Mouse (Mus musculus) neural tube, embryonic 14.5 days (tissue): ENCODE measurements around the gene Cul9. TPM values are rescaled to one million over a fixed set of nuclear protein-coding genes. Genes with fewer than 3 reads are reported as not detected.

Source experiments
- ATAC-seq: fragments of 200-750 bp; cut with Nextera tagmentation; 2 replicates; pipeline ENCODE4 v1.8.0; 2017; ENCODE audit warnings: low read depth, mild to moderate bottlenecking, moderate TSS enrichment, moderate library complexity
- H3K27ac ChIP-seq: fragments of 300-500 bp; sonication (generic); 2 replicates; pipeline ENCODE4 v1.5.1; 2014; ENCODE audit warnings: low read depth, mild to moderate bottlenecking, control low read depth, low read length, moderate library complexity, mixed read lengths
- H3K27me3 ChIP-seq: fragments of 300-500 bp; sonication (generic); 2 replicates; pipeline ENCODE4 v1.6.1; 2014; ENCODE audit warnings: low read length; ENCODE audit not compliant: control insufficient read depth, insufficient read depth
- H3K36me3 ChIP-seq: fragments of 300-500 bp; sonication (generic); 2 replicates; pipeline ENCODE4 v1.6.1; 2014; ENCODE audit warnings: low read length, mixed read lengths; ENCODE audit not compliant: control insufficient read depth, insufficient read depth
- H3K4me1 ChIP-seq: fragments of 300-500 bp; sonication (generic); 2 replicates; pipeline ENCODE4 v1.6.1; 2014; ENCODE audit warnings: low read length; ENCODE audit not compliant: control insufficient read depth, insufficient read depth
- H3K4me2 ChIP-seq: fragments of 300-500 bp; sonication (generic); 2 replicates; pipeline ENCODE4 v1.6.1; 2014; ENCODE audit warnings: mild to moderate bottlenecking, low read depth, low read length, control low read depth
- H3K4me3 ChIP-seq: fragments of 300-500 bp; sonication (generic); 2 replicates; pipeline ENCODE4 v1.5.1; 2014; ENCODE audit warnings: low read depth, low read length, control low read depth, mixed read lengths
- H3K9ac ChIP-seq: fragments of 300-500 bp; sonication (generic); replicated peaks from 2 replicates; pipeline ENCODE4 v1.6.1; 2014; ENCODE audit warnings: low read depth, mild to moderate bottlenecking, control low read depth, low read length, mixed read lengths
- H3K9me3 ChIP-seq: fragments of 300-500 bp; sonication (generic); 2 replicates; pipeline ENCODE4 v1.6.1; 2016; ENCODE audit warnings: low read length; ENCODE audit not compliant: control insufficient read depth
- WGBS: fragments of 180-500 bp; shearing (Covaris S2); extraction: QIAGEN DNeasy Blood & Tissue Kit; methylation state at CpG from one replicate; pipeline ENCODE4 v1.1.7; 2014; 5-methylcytosine and 5-hydroxymethylcytosine counted together
- polyA plus RNA-seq: library from polyadenylated mRNA; unstranded; fragments of >200 nt; fragmentation: Nextera tagmentation; extraction: Ambion mirVana; gene quantifications from 2 replicates; pipeline ENCODE4 v1.2.1, GENCODE M21; 2014

Cul9 gene
- polyA plus RNA-seq, 1 experiment from 2014 or later = 18.5 TPM

DNA sequence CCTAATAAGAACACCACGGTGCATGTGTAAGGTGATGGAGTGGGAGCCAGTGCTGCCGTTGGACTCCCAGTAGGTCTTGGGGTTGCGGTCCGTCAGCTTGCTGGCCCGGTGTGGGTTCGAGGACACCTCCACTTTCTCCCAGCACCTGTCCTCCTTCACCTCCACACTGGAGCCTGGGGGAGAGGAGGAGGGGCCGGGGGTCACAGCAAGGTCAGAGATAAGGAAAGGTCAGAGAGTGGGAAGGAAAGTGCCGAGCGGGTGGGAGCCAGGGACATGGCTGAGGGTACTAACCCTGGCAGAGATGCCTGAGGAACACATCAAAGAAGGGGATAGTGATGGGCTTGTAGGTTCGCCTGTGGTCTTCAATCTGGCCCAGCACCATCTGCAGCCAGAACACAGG is 21.1 kb downstream of the Cul9 start:
- Histone ChIP-seq H3K4me3 (no peak overlapping the region), H3K27ac (no peak overlapping the region), H3K36me3 (peaks cover 30% of the 10 kb centered on the region), H3K9me3 (no peaks in the 10 kb centered on the region), H3K9ac (no peak overlapping the region), H3K27me3 (no peaks in the 10 kb centered on the region), H3K4me2 (no peak overlapping the region), H3K4me1 (no peaks in the 10 kb centered on the region)
- no peak for ATAC-seq
- WGBS = 88% methylated on average over 10 of the region's 10 CpGs

DNA sequence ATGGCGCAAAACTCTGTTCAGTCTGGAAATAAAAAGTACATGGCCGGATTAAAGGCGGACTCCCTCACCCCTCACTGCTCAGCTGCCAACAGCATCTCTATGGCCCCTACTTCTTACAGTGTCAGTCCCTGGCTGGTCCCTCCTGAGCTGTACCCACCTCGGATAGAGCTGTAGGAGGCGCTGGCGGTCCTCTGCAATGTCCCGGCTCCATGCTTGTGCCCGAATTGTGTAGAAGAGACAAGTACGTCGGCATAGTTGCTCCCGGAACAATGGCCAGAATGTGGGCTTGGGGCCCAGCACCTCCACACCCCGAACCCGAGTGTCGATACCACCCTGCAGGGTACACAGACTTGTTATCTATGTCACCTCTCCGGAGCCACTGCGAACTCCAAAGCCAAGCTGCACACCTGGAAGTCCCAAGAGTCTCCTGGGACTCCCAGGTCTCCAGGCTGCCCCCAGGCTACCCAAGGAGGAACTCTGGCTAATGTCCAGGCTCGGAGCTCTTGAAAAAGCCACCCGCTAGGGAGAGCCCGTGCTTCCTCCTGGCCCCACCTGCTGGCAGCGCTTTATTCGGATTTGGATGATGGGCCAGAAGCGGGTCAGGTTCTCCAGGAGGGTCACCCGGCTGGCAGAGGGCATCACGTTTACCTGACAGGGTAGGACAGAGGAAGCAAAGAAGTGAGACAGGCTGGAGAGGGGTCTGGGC is 24.1 kb downstream of the Cul9 start:
- no peak overlapping the region for H3K9ac ChIP-seq
- WGBS = 34% methylated on average over 24 of the region's 24 CpGs

DNA sequence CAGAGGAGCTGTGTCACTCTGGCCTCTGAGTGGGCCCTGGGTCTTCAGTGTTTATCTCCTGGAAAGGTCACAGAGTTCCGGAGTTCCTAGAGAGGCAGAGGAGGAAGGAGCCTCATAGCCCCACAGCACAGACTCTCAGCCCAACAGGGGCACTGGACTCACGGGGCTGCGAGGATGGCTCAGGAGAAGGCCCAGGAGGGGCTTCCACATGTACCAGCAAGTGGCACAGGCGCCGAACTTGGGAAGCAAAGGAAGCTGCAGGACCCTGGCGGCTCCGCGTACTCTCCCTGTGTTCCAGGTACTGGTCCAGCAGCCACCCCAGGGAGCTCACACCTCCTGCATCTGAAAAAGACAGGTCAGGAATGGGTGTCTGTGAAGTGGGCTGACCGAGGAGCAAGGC is 25.0 kb downstream of the Cul9 start:
- no peak overlapping the region for H3K4me3 ChIP-seq
- no peaks in the 10 kb centered on the region for H3K9me3 ChIP-seq
- no peak overlapping the region for H3K27ac ChIP-seq
- no peak overlapping the region for H3K4me2 ChIP-seq
- no peaks in the 10 kb centered on the region for H3K4me1 ChIP-seq
- ATAC-seq = no peak
- 78% methylated on average over 9 of the region's 9 CpGs for WGBS
- H3K27me3 ChIP-seq = no peaks in the 10 kb centered on the region
- no peak overlapping the region for H3K9ac ChIP-seq
- peaks cover 18% of the 10 kb centered on the region for H3K36me3 ChIP-seq

More for the DNA sequence above, 24.1 kb downstream of the Cul9 start:
- Histone ChIP-seq H3K4me2 (no peak overlapping the region), H3K36me3 (peaks cover 20% of the 10 kb centered on the region), H3K27ac (no peak overlapping the region), H3K4me3 (no peak overlapping the region), H3K4me1 (no peaks in the 10 kb centered on the region), H3K9me3 (no peaks in the 10 kb centered on the region), H3K27me3 (no peaks in the 10 kb centered on the region)
- ATAC-seq = no peak

DNA sequence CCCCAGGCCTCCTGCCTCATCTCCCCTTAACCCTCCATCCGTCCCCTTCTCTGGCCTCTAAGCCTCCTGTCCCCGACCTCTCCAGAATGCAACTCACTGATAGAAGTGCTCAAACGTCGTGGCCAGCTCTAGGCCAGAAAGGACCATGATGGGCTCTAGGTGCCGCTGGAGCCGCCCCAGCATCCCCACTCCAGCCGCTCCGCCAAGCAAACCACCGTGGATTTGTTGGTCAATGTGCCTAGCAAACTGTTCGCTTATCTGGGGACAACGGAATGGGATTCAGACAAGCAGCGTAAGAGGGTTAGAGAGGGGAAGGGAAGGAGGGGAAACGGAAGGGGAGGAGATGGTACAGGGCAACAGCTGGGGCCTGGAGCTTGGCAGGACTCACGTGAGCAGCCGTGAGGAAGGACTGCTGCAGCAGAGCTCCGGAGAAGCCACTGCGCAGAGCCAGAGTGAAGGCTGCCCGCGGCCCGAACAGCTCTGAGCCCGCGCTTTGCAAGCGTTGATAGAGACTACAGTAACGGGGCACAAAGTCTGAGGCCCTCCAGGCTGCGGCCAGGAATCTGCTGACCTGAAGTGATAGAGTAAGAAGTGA is 25.7 kb downstream of the Cul9 start:
- ATAC-seq = no peak
- 47% methylated on average over 25 of the region's 25 CpGs for WGBS

DNA sequence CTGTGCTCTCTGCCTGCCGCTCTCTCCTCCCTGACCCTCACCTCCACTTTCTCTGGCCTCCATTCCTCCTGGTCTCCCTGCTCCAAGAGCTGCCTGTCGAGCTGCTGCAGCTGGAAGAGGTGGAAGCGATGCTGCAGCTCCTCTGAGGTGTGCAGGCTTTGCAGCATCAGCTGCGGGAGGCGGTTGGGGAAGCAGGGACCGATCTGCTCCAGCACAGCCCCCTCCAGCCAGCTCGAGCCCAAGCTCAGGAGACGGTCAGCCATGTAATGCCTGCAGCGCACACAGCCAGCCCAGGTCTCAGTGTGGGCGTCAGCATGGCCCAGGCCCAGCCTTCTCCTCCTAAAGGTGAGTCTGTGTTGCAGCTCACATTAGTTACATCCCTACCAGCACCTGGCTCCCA is 26.2 kb downstream of the Cul9 start:
- peaks cover 14% of the 10 kb centered on the region for H3K36me3 ChIP-seq
- H3K27ac ChIP-seq = no peak overlapping the region
- 64% methylated on average over 10 of the region's 10 CpGs for WGBS
- no peaks in the 10 kb centered on the region for H3K9me3 ChIP-seq
- H3K4me2 ChIP-seq = no peak overlapping the region
- H3K27me3 ChIP-seq = no peaks in the 10 kb centered on the region
- ATAC-seq = no peak
- H3K4me1 ChIP-seq = no peaks in the 10 kb centered on the region
- H3K4me3 ChIP-seq = no peak overlapping the region
- no peak overlapping the region for H3K9ac ChIP-seq

More for the DNA sequence above, 25.7 kb downstream of the Cul9 start:
- peaks cover 16% of the 10 kb centered on the region for H3K36me3 ChIP-seq
- no peak overlapping the region for H3K4me3 ChIP-seq
- no peaks in the 10 kb centered on the region for H3K4me1 ChIP-seq
- H3K9me3 ChIP-seq = no peaks in the 10 kb centered on the region
- no peak overlapping the region for H3K27ac ChIP-seq
- no peaks in the 10 kb centered on the region for H3K27me3 ChIP-seq
- H3K4me2 ChIP-seq = no peak overlapping the region
- no peak overlapping the region for H3K9ac ChIP-seq

DNA sequence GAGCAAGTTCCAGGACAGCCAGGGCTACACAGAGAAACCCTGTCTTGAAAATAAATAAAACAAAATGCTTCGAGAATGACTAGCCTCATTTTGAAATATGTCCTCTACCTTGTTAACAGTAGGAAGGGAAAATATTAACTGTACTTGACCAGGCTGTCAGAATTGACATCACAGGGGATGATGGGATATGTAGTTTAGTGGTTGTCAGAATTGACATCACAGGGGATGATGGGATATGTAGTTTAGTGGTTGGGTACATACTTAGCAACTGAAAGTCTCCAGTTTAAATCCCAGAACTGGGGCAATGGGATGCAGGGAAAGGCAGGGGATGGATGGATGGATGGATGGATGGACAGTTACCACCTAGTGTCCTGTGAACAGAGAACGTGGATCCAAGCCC is 32.9 kb downstream of the Cul9 start:
- H3K27ac ChIP-seq = no peak overlapping the region
- H3K27me3 ChIP-seq = no peaks in the 10 kb centered on the region
- no peak overlapping the region for H3K4me3 ChIP-seq
- ATAC-seq = no peak
- H3K4me2 ChIP-seq = no peak overlapping the region
- H3K9ac ChIP-seq = no peak overlapping the region
- H3K9me3 ChIP-seq = no peaks in the 10 kb centered on the region
- WGBS = 64% methylated on average over 2 of the region's 2 CpGs
- H3K36me3 ChIP-seq = peaks cover 10% of the 10 kb centered on the region
- no peaks in the 10 kb centered on the region for H3K4me1 ChIP-seq

DNA sequence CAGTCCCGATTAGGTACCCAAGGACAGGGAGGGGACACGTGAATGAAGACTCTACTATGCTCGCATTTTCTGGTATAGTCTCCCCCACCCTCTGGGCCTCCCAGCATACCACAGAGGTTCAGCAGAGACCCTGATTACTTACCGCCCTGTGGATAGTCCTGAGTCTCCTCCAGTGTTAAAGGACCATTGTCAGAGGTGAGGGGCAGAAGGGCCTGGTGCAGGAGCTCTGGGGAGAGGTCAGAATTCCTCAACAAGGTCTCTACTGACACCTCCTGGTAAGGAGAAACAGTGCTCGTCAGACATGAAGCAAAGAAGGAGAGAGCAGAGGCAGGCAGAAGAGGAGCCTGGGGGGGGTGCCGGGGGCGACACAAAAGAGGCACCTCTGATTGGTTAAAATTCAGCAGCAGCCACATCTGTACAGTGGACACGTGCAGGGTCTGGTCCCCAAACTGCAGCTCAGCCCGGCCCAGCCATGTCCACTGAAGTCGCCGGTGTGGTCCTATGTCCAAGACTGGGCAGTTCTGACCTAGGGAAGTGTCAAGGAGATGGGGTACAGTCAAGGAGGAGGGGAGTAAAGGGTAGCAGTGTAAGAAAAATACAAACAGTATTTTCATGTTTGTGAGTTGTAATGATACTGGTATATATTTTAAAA is 35.0 kb downstream of the Cul9 start:
- WGBS = 55% methylated on average over 11 of the region's 11 CpGs
- no peak for ATAC-seq

DNA sequence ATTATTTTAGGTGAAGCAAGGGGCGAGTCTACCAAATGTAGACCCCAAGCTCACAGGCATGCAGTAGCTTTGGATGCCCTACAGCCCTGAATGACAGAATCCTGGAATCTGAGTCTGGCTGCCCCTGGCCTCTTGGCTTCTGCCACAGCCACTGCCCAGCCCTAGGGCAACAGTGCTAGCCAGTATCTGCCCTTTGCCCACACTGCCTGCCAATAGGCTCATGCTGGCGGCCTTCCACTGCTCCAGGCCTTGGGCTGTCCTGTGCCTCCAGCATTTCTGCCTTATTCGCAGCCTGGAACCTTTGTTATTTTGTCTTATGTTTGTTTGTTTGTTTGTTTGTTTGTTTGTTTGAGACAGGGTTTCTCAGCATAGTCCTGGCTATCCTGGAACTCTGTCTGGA is 40.6 kb downstream of the Cul9 start:
- H3K27me3 ChIP-seq = no peaks in the 10 kb centered on the region
- WGBS = 94% methylated on average over 3 of the region's 3 CpGs
- H3K4me2 ChIP-seq = no peak overlapping the region
- peaks cover 11% of the 10 kb centered on the region for H3K36me3 ChIP-seq
- no peak for ATAC-seq
- H3K4me1 ChIP-seq = no peaks in the 10 kb centered on the region
- H3K4me3 ChIP-seq = no peak overlapping the region
- no peaks in the 10 kb centered on the region for H3K9me3 ChIP-seq
- H3K9ac ChIP-seq = no peak overlapping the region
- H3K27ac ChIP-seq = no peak overlapping the region

More for the DNA sequence above, 35.0 kb downstream of the Cul9 start:
- no peaks in the 10 kb centered on the region for H3K9me3 ChIP-seq
- peaks cover 11% of the 10 kb centered on the region for H3K36me3 ChIP-seq
- no peaks in the 10 kb centered on the region for H3K27me3 ChIP-seq
- H3K4me3 ChIP-seq = no peak overlapping the region
- H3K27ac ChIP-seq = no peak overlapping the region
- H3K4me1 ChIP-seq = no peaks in the 10 kb centered on the region
- no peak overlapping the region for H3K9ac ChIP-seq
- H3K4me2 ChIP-seq = no peak overlapping the region
